Mouse (Mus musculus) adrenal gland, postnatal 36 days (tissue): Measurements from ENCODE around the gene Rtn4ip1. TPM values are rescaled to one million over a fixed set of nuclear protein-coding genes. Genes with fewer than 3 reads are reported as not detected.

Experiments used
- DNase-seq, 2 experiments: peaks; one replicate each; pipeline ENCODE4 v3.0.0; 2021; ENCODE audit warnings: mixed read lengths in 1 of 2
- total RNA-seq, 2 experiments: library from RNA; stranded (reverse); gene quantifications; 2 replicates each; pipeline ENCODE4 v1.2.3; 2021

Gene Rtn4ip1
- total RNA-seq, 2 experiments from 2014 or later = 23.9 to 27.3 TPM

DNA sequence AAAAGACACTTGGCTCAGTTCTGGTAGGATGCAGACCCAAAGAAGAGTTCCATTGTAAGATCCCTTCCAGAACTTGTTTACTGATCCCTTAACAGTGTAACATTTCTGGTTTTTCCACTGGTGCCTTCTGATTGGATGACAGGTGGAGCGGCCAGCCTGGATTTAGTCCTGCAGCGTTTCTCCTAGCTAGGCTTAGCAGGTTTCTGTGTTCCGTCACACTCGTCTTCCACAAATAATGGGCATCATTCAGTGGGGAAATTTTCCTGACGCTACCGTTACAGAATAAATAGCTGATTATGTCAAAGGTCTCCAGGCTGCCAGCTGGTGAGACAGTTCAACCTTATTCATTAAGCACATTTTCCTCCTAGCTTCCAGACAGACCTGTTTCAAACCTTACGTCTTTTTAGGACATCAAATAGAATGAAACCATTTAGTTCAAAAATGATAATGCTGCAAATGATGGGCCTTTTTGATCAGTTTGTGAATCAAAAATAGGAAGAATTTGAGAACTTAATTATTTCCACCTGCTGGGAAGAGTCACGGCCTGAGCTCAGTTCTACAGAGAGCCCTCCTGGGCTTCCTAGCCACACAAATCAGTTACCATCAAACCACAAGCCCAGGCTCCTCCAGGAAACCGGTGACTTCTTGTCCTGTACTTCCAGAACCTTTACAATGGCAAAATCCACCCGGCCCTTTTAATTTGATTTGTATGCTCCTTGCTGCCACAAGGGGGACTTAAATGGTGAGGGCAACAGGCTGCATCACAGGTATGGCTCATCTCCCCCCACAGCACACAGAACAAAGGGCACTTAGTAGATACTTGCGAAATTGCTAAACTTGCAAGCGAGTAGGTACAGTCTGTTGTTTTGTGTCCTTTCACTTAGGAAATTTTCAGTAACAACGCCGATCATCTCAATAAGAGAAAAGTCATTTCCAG, 100.7 kb downstream of the Rtn4ip1 start:
- DNase-seq = peak in 1 of 2 experiments; percentile 17

DNA sequence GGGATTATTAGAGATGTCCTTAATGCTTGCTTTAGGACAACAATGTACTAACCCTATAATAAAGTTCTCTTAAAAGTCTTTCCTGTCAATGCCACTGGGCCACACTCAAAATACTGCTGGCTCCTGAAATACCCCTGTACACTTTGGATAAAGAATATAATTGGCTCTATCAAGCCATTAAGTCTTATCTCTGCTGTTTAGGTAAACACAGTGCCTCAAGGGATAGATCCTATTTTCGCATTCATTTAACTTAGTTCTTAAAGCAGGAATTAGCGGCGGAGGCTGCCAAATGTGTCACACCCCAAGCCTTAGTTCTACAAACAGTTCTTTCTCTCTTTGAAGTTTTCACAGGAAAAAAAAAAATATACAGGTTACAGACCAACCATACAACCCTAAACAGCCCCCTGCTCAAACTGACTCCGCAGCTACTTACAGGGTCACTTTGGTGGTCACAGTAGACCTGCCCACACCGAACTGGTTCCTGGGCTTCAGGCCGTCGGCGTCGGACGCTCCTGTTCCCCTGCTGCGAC, 101.5 kb downstream of the Rtn4ip1 start:
- DNase-seq = no peak

DNA sequence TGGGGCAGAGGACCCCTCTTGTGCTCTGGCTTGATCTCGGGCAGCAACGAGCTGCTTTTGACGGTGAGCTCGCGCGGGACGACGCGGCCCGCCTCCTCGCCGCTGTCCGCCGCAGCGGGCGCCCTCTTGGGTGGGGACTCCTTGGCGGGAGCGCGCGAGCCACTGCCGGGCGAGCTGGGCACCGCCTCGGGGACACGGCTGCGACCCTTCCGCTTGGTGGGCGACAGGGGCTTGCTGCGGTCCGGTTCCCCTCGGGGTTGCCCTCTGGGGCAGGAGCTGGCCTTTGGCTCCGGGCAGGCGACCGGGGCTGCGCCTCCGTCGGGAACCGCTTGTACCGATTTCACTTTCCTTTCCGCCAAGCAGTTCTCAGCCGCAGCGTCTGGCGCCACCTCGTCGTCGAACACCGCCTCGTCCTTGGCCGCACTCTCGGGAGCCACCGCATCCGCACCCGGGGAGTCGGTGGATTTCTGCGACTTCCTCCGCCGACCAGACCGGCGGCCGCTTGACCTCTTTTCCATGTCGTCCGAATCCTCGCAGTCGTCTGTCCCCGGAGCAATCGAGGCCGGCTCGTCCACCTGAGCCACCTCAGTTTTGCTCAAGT, 102.0 kb downstream of the Rtn4ip1 start:
- DNase-seq = peak; percentile 66 to 74

DNA sequence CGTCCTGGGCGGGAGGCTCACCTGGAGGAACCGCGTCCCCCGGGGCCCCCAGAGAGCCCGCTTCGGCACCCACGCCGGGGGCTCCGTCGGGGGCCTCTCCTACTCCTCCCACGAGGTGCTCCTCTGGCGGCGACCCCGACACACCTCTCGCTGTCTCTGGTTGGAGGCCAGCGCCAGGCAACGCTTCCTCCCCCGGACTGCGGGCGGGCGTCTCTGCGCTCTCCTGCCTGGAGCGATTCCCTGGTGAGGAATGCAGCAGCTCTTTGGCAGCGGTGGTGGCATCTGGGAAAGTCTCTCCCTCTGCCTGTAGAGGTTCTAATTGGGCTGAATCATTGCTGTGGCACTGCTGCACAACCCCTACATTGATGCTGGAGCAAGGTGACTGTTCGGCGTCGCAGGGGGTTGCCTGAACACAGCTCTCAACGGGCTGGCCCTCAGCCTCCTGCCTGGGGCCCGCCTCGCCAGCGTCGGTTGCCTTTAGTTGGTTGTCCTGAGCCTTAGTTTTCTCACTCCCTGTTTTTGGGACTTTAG, 102.7 kb downstream of the Rtn4ip1 start:
- peak; percentile 47 to 52 for DNase-seq

DNA sequence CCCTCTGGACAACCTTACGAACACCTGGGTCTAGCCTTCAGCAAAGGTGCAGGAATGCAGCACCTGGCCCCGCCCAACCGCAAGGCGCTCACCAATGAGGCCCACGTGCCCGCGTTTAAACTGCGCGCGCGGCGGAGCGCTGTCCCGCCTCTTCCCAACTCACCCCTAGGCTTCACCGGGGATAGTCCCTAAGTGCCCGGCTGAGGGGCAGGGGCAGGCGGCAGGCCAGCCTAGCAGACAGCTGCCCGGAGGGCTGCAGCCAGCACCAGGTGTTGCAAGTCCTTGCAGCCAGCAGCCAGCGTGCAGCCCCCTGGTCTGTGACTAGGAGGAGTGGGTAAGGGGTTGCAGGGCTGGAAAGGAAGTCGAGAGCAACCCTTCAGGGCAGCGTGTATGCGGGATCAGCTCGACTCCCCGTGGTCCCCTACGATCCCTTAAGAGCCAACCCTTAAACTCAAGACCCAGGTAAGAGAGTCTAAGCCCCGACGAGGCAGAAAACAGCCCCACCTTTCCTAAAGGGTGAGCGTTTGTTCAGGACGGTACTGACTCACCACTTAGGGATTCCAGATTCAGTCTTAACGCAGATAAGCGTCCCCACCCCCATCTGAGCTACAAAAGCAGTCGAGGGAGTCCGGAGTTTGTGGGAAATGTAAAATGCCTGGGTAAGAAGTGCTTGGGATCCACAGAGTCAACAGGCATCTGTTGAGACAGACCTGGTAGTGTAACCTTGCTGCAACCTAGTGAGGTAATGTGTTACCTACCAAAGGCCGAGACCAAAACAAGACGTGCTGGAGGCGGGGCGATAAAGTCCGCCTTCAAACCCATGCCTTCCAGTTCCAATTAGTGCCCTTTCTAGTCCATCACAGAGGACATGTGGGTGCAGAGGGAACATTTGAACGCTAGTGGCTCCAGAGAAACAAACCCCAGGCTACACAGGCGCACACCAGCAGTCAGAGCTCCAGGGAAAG, 104.4 kb downstream of the Rtn4ip1 start:
- DNase-seq = peak; percentile 49 to 68

Other genes with a start within 250 kb of the Rtn4ip1 start
- gene Qrsl1, start 62 bp upstream of the Rtn4ip1 start, total RNA-seq = 10 to 100 TPM in 1 of 2 experiments, 1 to 10 TPM in 1; 8.8 to 10.4 TPM
- gene Crybg1, start 247.0 kb downstream of the Rtn4ip1 start, total RNA-seq = 1 to 10 TPM; 1.1 to 1.3 TPM